Mouse (Mus musculus) retina, postnatal 1 day (tissue): ENCODE measurements around the gene D1Pas1.

Source experiments
- DNase-seq: peaks from one replicate; pipeline ENCODE4 v3.0.0-alpha.2; 2012

The D1Pas1 gene

DNA sequence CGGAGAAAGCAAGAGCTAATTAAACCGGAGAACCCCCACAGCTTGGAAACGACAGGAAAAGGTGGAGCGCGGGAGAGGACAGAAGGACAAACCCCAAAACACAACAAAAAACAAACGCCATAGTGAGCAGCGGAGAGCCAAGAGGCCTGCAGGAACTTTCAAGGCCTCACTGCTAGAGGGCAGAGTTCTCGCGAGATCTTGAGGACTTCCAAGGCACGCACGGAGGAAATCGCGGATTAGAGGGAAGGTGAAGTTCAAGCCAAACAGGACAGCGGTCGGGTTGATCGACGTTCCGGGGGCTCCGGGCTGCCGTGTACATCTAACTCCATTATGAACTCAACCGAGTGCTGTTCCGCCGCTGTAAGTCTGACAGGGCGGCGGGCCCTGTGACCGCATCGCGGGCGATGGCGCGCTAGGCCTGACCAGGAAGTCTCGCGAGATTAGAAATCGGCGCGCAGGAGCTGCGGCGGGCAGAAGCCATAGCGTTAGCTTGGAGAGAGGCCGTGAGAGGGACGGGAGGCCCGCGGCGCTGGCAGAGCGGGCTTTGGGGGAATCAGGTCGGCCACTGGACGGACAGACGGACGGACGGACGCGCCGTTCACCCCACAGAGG is at the start of gene D1Pas1:
TSS of gene D1Pas1 (plus strand) at position 216 of the 612 bp plus-strand sequence.
- DNase-seq, result no peak

DNA sequence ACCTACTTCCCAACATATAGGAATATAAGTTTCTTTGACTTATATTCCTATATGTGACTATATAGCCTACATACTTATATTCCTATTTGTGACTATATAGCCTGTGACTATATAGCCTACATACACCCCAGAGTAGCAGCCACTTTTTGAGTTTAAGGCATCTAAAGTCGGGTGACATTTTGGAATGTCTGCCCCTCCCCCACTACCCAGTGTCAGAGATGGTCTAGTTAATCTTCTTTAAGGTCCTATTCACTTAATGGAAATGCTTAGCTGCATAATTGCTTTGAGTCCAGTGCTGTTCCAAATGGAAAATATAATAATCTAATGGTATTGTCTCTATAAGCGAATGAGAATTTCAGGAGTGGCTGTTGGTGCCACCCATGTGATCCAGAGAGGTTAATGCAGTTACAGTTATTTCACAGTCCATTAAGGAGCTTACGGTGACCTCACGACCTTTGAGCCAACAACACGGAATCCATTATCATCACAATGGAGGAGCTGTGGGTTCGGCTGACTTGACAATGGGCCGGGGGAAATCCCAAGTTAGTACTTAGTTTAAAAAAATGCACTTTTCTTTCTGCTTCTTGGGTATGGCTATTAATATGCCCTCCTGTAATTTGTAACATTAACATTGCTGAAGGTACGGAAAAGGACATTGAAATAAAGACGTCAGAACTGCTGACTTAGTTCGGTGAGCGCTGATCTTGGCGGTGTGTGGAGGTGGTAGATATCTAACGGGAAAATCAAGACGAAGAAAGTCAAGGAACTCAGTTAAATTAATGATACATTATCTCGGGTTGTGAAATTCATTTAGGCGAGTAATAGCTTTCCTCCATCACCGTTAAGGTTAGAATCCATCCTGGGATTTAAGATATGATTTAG is 44.5 kb upstream of the D1Pas1 start:
- DNase-seq, result peak; percentile 40

DNA sequence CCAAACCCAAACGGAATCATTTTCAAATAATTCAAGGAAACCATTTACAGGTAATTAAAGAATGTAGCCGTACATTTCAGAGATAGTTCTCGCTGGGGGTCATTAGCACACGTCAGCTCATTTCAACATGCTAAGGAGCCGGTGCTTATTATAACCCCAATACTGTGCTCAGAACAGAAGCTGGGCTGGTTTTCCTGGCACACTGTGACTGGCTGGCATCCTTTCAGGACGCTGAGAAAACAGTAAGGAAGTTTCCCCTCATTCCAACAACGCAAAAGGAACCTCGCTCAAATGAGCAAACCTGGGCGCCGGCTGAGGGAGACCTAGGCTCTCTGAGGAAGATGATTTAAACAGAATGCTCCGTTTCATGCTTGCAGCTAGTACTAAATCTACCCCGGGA is 43.2 kb upstream of the D1Pas1 start:
- DNase-seq, result no peak

DNA sequence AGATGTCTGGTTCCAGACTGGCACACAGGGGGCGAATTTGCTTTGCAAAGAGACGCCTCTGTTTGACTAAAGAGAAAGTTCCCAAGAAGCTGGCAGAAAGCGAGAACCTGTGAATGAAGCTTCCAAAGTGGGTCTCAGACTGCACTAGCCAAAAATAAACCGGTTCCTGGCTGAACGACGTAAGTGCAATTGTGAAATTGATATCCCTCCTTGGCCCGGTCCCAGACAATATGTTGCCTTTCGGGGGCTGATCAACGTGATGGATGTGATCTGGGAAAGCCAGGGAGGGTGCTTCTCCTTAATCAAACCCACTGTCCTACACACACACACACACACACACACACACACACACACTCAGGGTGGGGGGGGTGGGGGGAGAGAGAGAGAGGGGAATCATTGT is 41.8 kb upstream of the D1Pas1 start:
- DNase-seq, result peak; percentile 20

DNA sequence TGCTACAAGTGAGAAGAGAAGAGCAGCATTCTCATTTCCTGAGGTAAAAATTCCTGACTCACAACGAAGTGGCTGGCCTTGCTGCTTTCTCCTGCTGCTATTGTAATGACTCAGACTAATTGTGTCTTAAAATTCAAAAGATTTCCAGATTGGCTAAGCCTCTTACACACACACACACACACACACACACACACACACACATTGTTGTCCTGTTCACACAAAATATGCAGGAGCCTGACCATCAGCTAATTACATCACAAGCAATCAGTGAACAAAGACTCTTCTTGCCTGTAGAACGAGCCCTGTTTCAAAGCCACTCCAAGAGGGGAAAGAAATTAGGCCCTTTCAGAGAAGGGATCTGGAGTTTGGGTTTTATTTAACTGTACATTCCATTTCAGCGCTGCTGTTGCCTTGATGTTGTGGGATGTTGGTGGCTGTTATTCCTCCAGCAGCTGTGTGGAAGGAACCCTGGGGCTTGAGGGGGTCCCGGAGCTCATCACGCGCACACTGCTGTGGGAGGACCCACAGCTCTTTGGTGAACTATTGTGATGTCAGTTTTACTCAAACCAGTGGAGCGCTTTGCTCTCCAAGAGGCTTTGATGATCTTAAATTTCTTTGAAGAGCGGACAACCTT is 40.8 kb upstream of the D1Pas1 start:
- DNase-seq, result peak; percentile 77

DNA sequence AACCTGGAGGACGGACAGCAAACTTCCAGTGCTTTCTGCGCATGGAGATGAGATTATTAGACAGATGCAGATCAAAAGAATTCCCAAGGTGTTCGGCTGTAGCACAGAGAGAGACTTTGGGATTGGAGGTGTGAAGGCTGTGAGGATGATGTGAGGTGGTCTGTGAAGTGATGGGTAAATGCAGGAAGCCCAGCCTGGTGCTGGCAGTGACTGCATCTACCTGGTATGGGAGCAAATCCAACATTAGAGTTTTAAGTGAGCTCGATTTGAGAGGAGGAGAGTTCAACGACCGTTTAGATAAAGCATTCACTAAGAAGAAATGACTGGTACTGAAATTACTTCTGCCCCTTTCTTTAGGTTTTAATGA is 40.3 kb upstream of the D1Pas1 start:
- DNase-seq, result no peak

DNA sequence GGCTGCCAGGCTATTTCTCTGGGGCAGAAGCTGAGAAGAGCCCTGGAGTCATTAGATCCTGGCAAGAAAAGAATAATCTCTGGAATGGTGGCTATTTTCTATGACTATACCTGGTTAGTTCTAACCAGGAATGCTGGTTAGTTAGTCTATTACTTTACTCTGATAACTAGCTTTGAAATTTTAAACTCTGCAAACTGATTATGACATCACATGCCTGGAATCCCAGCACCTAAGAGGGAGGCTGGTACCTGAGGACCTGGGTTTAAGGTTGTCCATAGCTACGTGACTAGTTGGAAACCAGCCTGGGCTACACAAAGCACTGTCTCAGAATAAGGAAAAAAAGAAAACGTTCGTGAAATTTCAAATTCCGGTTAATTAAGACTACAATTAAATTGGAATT is 39.7 kb upstream of the D1Pas1 start:
- DNase-seq, result no peak

DNA sequence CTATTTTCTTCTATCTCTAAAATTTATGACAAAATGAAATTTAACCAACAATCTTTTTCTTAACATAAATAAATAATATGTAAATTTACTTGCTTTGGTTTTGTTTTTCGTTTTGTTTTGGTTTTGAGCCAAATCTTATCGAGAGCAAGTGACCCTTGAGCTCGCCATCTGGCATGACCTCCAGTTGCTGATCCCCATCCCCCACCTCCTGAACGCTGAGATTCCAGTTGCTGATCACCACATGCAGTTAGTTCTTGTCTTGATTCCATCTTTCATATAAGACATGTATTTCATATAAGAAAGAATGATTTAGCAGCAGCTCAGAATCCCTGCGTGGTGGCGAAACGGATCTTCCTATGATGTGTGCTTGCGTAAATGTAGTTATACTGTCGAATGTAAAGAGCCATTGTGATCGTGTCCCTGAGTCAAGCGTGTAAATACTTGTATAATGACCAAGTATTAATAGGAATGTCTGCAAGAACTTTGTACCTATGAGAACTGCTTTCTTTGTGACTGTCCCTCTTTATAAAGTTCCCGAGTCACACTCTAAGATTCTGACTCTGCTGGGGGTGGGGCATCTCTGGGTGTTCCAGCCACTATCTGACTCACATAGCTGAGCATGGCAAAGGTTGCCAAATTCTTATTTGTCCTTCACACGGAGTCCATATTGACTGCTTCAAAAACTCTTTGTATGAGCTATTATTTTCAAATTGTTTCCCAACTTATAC is 36.9 kb upstream of the D1Pas1 start:
- no peak for DNase-seq

DNA sequence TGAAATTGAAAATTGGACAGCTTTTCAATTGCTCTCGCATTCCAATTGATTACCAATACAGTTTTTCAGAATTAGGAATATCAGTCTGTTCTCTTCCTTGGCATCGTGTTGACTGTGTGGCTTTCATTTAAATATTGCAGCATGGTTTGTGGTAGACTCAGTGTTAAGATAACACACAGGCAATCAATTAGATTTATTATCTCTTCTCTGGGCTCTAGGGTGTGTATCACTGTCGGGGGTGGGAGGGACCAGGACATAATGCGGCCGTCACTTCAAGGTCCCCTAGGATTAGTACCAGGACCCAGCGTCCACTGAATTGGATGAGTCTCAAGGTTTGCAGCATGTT is 36.4 kb upstream of the D1Pas1 start:
- no peak for DNase-seq

DNA sequence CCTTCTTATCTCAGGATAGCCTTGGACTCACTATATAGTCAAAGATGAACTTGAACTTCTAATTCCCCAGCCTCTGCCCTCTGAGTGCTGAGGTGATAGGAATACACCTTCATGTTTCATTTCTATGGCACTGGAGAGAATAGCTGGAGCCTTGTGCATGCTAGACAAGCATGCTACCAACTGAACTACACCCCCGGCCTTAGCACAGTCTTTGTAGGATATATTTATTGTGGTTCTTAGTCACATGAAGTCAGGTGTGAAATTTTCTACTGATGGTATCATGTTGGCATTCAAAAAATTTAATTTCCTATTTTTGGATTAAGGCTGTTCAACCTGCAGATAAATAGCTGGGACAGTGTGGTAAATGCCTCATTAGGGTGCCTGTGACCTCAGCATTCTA is 33.0 kb upstream of the D1Pas1 start:
- DNase-seq, result no peak

DNA sequence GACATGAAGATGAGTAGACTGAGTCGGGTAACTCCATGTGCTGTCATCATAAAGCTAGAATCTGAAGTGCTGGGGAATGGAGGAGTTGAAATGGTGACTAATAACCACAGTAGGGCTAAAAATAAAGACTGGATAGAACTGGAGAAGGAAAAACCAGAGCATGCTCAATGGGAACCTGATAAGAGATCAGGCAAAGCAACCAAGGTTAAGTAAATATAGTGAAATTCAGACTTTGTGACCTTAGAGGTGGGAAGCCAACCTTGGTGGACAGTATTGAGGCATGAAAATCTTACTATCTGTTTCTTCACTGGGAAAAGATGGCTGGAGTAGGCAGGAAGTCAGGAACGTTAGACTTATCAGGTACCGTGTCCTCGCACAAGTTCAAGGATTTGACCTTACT is 14.8 kb upstream of the D1Pas1 start:
- DNase-seq, result no peak

DNA sequence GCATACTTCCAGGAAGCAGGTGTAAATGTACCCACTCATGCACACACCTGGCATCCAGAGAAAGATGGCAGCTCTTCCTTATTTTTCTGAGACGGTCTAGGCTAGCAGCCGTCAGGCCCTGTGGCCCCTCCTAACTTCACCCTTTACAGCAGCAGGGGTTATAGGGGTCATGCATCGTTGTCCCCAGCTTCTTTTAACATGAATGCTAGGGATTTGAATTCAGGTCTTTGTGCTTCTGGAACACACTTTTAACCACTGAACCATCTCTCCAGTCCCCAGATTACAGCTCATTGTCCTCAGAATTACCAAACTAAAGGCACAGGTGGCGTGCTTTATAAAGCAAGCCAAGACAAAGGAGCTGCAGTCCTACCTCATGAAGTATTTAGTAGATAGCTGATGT is 12.6 kb upstream of the D1Pas1 start:
- DNase-seq, result no peak

DNA sequence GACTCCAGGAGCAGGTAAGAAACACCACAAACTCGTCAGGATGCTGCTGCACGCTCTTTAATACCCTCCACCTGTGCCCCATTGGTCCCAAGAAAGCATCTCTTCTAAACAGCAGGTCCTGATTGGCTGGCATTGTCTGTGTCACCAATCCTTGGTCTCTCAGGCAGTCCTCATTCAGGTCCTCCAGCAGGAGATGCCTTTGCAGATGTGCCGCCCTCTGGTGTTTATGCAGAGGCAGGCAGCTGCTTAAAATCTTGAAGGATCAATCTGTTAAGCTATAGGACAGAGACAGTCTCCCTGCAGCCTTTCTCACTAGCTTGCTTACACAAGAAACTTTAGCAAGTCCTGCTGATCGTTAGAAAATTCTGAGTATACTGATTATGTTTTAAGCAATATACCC is 7.8 kb upstream of the D1Pas1 start:
- DNase-seq, result peak; percentile 12

DNA sequence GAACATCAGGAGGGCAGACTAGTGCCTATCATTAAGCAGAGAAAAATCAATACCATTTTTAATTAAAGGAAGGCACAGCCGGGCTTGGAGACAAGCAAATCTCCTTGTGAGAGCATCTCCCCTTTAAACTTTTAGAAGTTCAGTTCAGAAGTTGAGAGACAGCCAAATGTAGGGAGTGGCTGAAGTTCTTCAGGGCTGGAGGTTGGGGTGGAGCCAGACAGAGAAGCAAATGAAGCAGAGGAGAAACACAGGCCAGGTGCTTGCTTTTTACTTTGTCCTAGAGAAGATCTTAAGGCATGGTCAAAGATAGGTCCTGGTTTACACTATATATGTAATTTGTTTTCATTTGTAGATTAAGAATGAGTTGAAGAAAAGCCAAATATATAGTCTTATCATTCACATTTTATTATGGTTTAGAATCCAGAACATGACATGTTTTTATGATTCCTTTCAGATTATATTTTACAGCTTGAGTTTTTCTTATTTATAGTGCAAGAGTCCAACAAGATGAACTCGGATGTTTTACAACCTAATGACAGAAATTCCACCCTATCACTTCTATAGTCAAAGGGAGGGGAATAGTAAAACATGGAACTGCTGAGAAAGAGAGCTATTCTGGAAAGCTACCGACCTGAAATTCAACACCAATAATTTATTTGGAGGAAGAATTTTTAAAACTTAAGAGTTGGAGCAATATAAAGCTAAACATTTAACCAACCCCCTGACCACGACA is 2.9 kb upstream of the D1Pas1 start:
- no peak for DNase-seq

DNA sequence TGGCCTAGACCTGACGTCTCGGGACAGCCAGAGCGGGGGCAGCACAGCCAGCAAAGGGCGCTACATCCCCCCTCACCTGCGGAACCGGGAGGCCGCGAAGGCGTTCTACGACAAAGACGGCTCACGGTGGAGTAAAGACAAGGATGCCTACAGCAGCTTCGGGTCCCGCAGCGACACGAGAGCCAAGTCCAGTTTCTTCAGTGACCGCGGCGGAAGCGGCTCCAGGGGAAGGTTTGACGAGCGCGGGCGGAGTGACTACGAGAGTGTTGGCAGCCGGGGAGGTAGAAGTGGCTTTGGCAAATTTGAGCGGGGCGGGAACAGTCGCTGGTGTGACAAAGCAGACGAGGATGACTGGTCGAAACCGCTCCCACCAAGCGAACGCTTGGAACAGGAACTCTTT is 710 bp downstream of the D1Pas1 start:
- no peak for DNase-seq

DNA sequence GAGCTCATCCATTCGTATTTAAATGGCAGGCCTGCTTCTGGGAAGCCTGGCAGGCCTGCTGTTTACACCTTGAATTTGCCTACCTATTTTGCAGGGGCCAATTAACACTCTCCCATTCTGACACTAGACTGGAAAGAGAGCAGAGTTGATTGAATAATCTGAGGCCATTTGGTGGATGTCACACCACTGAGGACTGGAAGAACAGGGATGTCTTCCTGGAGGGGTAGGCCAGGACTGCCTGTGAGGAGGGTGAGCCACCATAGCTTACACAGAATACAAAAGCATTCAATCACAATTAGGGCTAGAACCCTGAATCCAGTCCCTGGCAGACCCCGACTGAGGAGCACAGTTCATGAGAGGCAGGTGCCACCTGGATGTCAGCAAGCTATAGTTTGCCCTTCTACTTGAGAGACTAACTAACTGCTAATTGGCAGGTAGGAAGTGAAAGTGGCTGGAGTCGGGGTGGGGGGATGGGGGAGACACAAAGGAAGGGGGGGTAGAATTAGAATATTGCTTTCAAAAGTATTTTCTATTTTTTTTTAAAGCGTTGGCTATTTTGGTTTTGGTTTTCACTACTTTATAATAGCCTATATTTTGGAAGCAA is 9.8 kb downstream of the D1Pas1 start:
- DNase-seq, result no peak

DNA sequence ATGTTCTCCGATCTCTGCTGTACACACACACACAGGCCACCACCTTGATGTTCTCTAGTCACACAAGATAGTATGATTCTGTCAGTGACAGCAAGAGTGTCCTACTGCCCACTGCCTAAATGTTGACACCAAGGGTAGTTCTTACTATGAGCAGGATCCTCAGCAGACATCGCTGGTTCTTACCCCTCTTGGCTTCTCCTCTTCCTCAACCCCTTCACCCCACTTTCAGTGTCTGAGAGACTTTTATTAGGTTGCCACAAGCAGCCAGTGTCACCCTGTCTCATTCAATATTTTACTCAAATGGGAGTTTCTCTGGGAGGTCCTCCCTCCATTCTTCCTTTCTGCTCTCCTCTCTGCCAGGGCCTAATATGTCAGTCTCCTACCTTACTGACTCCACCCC is 10.6 kb downstream of the D1Pas1 start:
- DNase-seq, result no peak

DNA sequence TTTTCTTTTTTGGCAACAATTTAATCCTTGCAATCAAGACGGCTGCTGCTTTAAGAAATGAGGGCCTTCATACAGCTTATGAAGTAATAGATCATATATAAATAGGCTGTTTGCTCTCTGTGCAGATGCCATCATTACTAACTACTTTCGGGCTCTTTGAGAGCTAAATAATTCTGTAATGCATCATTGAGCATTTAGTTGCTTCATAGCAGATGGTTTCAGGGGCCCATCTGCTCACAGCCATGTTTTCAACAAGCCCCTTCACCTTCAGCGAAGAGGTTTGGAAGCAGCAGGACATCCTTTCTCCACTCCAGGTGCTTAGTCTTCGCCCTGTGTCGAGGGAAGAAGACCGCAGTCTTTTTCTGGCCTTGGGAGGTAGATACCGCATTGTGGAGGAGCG is 12.2 kb downstream of the D1Pas1 start:
- DNase-seq, result peak; percentile 72

DNA sequence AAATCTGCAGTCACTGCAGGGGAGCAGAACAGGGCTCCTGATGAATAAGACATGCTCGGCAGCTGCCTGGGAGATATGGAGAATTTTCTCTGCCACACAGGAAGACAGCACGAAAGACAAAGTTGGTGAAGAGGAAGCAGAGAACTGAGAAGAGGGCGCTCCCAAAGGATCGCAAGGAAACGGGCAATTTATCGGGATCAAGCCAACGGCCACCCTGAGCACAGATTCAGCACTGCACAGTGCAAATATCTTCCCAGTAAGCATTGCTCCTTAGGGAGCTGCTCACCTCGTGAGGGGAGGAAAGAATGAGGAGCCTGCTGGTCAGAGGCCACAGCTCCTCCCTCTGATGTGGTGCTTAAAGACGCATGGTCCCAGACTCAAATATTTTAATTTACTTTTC is 13.3 kb downstream of the D1Pas1 start:
- DNase-seq, result no peak

DNA sequence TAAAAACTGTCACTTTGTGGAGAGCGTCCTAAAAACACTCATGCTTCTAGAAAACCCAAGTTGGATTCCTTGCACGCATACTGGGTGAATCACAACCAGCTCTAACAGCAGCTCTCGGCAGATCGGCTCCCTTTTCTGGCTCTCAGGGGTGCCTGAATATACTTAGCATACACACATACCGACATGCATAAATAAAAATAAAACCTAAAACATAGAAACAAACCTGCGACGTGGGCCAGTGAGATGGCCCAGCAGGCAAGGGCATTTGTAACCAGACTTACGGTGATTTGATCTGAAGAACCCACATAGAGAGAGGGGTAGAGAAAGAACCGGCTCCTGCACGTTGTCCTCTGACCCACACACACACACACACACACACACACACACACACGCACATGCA is 17.9 kb downstream of the D1Pas1 start:
- DNase-seq, result no peak

DNA sequence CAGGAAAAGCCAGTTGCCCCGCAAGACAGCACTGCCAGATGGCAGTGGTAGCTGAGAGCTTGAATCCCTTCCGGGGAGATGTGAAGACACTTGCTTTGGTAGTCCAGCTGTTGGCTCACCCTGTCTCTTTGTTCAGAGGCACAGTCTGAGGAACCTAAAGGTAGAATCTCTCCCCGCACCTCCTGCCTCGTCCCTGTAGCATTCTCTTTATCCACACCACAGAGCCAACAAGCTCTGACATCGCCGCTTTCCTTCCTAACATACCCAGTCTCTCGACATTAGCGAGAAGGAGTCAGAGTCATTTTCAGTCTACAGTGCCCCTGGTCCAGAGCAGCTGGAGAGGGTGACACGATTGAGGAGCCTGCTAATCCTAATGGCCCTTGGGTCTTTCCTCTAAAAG is 18.9 kb downstream of the D1Pas1 start:
- DNase-seq, result peak; percentile 78

DNA sequence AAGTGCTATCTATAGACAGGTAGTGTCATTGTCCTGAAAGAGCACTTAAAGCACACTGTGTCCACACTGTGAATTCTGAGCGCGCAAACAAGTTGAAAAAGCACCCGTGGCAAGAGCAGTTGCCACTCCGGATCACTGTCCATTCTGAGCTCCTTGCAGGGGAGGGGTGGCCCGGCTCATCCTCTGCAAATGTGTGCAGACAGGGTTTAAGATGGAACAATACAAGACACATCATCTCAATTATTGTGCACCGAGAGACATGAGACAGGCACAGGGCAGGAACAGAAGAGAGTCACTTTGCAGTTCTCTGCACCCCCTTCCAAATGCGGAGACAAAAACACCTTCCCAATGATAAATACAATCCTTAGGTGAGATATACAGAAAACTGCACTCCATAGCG is 19.3 kb downstream of the D1Pas1 start:
- no peak for DNase-seq

DNA sequence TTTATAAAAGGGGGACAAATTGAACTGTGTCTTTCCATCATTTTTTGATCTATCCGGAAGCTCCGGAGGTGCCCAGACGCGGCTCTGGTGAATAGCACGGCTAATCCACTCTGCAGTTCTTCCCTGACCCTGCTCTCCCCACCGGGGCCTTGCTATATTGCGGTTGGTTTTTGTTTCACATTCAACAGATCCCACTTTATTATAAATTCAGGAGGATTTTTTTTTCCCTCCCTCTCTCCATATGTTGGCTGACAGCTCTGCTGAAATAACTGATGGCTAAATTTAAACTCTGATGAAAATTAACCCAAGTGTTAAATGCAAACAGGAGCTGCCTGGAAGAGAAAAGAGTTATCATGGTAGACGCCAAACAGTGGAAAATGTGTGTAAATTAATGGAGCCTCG is 21.1 kb downstream of the D1Pas1 start:
- no peak for DNase-seq
